Mouse (Mus musculus) kidney, postnatal 36 days (tissue): ENCODE results near the gene Spats2l.

Experiments
- DNase-seq, 2 experiments: peaks; one replicate each; pipeline ENCODE4 v3.0.0; 2021 to 2022; ENCODE audit warnings: mixed read lengths in 2 of 2

Spats2l gene

GRCm38 (mm10) chr1:57826245-57826644 is 52.3 kb downstream of the Spats2l start:
- DNase-seq, result no peak

GRCm38 (mm10) chr1:57833145-57833544 is 59.2 kb downstream of the Spats2l start:
- DNase-seq, result no peak

DNA sequence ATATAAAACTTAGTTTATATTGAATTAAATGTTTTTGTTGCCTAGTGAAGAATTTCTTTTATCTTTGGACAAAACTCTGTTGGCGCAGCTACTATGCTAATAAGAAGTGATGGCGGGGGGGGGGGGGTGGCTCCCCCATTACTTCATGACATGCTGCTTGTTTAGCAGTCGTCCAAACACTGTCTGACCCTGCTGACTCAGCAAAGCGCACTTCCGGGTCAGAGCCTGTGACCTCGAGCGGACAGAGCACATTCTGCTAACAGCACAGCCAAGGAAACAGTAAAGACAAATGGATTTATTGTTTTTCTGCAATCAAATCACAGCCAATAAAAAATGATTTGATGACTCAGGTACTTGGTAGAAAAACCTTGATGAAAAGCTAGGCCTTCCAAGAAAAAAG is 61.2 kb downstream of the Spats2l start:
- peak; percentile 27 to 69 for DNase-seq

DNA sequence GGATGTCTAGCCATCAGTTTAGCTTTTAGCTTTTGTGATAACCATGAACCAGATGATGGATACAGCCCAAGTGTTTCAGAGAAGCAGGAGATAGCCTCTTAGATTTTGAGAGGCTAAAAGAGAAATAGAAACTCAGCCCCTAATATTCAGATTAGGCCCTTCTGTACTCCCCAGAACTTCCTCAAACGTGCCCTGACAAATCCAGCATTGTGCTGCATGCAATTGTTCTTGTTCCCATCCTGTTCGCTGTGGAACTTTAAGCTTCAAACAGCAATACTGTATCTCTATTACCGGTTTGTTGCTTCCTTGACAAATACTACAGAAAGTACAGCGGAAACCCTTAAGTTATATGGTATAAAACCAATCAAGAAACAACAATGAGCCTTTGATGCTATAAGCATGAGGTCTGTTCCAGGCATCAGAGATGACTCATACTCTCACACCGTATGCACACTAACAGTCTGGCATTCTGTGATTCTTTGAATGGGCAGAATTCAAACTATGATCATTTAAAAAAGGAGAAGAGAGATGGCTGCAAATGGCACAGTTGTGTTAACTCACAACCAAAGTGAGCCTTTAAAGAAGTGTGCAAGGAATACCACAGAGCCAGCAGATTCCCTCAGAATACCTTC is 62.8 kb downstream of the Spats2l start:
- no peak for DNase-seq

GRCm38 (mm10) chr1:57839863-57840262 is 65.9 kb downstream of the Spats2l start:
- no peak for DNase-seq

DNA sequence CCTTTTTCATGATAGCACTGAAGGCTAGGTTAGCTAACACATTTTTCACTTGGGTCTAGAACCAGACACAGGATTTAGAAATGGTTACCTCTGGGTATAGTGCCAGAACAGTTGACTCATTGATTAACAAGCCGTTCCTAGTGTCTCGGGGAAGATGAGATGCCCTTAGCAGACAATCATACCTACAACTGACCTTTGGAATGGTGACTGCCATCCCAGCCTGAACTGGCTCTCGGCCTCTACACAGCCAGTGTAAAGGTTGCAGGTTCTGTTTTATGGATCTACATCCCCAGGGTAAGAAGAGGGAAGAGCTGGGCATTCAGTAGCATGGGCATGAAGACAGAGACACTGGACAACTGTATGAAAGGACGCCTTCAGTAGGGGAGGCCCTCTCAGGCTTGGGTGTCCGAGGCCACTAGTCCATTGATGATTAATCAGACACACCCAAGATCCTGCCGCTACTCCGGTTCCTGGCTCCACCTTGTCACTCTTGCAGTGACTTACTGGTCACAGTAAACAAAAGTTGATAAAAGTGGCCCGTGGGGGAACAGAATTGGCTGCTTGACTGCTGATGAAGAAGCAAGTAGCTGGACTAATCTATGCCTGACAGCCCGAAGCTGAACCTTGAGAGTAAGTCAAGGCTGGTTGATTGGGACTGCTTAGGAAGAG is 71.2 kb downstream of the Spats2l start:
- peak in 1 of 2 experiments; percentile 4 for DNase-seq

GRCm38 (mm10) chr1:57846856-57847698 is 73.1 kb downstream of the Spats2l start:
- DNase-seq, result no peak

GRCm38 (mm10) chr1:57849087-57849486 is 75.1 kb downstream of the Spats2l start:
- no peak for DNase-seq

GRCm38 (mm10) chr1:57849916-57850315 is 76.0 kb downstream of the Spats2l start:
- peak; percentile 38 to 74 for DNase-seq

GRCm38 (mm10) chr1:57851871-57852270 is 77.9 kb downstream of the Spats2l start:
- DNase-seq, result no peak

DNA sequence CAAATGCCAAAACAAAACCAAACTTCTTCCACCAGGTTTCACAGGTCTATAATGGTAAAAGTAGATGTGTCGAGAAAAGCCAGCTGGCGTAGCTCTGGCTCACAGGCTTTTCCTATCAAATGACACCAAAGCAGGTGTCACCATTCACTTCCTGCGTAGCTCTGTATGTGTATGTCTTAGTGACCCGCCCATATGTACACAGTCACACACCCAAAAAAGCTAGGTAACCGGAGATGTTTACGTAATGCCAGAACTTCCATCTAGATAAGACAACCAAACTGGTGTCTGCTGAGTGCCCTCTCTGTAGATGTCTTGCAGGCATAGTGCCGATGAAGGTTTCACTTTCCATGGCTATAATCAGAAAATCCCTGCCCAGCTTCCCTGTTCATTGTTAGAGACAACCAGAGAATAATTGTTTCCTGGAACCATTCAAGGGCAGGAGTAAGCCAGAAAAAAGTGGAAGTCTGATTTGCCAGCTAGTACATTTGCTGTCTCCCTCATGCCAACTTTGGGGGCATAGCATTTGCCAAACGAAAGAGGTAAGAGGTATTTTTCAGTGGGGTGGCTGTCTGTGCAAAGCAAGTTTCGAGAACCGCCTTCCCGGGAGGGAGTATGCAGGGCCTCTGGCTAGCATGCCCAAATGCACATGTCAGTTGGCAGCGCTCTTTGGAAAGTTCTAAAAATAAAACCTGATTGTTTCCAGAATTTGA is 78.8 kb downstream of the Spats2l start:
- DNase-seq, result peak; percentile 16 to 41

GRCm38 (mm10) chr1:57857799-57858198 is 83.8 kb downstream of the Spats2l start:
- no peak for DNase-seq

DNA sequence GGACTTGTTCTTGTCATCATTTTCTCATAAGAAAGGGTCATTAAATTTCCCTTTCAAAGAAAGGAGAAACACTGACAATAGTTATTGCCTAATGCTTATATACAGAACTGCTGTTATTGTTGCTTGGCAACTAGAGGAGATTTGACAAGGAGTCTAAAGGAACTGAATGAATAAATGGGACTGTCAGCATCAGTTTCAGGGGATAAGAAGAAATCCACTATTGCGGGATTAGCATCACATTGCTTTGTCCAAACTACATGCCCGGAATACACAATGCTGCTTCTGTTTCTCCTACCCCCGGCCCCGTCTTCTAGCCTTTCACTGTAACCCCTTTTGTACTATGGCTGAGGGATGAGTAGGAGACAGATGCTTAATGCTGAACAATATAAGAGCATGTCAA is 88.1 kb downstream of the Spats2l start:
- no peak for DNase-seq

DNA sequence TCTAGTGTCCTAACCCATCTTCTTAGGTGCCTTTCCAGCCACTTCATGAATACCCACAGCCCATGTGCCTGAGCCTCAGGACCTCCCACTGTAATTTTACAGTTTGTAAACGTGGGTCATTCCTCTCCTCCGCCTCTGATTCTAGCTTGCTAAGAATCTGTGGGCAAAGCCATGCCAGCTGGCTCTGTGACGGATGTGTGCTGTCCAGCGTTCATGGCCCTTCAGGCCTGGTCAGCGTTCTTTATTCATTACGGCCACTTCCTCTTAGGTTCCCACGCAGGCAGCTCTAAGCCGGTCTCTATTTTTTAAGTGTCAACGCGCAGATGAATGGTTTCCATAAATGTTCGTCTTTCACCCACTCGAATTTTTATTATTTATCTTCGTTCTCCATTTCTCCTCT is 94.7 kb downstream of the Spats2l start:
- DNase-seq, result no peak

DNA sequence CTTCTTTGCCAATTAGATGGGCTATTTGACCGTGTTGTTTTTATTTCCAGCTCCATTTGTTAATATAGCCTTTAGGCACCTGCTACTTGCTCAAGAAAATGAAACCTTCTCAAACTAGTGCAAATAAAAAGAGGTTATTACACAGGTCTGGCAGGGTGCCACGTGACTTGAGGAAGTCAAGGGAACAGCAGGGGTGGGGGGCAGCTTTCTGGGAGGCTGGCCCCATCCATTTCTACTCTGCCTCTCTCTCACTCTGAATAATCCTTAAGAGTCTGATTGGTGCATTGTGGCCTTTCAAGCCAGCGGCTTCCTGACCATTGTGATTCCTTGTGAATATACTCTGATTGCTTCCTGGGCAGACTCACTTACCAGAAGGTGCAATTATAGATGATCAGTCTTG is 98.0 kb downstream of the Spats2l start:
- peak in 1 of 2 experiments; percentile 34 for DNase-seq

GRCm38 (mm10) chr1:57873996-57874395 is 100.0 kb downstream of the Spats2l start:
- DNase-seq, result no peak

DNA sequence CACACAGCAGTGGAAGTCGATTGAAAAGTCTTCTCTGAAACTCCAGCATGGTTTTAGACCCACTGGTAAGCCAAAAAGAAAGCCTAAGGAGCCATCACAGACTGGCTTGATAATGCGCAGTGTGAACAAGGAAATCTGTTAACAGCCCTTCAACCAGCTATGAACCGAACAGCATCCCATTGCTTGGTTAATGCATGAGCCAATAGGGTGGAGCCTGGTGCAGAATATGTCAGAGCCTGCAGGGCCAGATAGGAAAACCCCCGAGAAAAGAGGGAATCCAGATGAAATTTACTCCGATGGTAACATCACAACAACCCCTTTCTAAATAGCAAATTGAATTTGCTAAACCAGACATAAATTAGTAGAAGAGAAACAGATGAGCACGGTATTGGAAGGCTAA is 101.1 kb downstream of the Spats2l start:
- no peak for DNase-seq

DNA sequence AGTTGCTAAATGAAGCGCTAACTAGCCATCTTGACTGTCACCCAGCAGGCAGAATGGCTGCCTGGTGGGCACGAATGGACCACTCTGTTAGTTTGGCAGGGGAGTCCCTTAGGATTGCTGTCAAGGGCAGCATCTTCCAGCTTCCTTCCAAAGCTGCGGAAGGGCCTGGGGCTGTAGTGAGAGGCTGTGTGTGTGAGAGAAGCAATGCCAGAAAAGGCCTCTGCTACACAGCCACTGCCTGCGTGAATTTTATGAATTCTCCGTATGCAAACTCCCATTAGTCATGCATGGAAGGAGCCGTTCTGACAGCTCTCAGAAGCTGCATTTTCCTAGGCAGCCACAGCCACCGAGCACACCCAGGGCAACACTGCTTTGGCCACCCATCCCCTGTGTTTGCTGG is 101.5 kb downstream of the Spats2l start:
- peak in 1 of 2 experiments; percentile 12 for DNase-seq

DNA sequence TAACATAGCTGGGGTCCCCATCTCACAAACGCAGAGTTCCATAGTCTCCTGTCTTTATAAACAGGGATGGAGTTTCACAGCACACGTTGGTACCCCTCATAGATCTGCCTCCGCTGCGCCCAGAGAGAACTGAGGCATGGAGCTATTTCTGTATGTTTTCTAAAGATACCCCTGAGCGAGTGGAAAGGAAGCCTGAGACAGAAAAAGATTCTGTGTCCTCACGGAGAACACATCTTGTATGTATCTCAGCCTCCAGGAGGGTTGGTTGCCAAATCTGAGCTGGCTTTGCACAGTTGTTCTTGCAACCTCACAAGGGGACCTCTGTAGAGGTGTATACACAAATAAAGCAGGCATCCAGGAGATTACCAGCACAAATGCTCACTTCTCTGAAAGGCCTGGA is 105.0 kb downstream of the Spats2l start:
- DNase-seq, result no peak

DNA sequence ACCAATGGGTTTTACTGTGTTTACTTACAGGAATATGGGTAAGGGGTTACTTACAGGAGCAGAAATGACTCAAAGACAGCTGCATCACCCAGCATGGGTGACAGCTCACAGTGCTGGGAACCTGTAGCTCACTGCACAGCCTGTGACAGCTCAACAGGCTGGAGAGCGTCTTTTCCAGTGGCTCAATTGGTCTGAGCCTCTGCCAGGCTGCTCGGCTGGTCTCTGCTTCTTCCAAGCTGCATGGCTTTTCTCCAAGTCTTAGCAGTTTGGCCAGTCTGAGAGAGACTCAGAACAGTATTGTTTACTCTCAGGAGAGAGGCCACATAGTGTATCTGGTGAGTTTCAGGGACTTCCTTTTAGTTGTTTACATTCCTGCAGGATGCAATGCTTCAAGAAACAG is 110.9 kb downstream of the Spats2l start:
- no peak for DNase-seq

DNA sequence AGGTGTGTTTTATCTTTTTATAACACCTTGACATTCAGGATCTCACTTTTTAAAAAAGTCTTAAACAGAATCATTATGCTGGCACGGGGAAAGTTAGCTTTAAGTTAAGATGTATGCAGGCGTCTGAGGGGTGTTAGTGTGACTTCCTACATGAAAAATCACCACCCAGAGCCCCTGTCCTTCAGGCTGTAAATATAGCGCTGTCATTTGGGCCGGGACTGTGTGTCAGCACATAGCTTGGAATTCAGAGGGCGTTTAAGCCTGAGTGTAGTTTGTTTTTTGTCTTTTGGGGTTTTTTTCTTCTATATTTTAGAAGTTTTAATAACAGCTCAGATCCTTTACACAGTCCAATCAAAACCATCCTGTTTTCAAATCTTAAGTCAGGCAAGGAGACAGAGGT is 115.8 kb downstream of the Spats2l start:
- DNase-seq, result no peak

DNA sequence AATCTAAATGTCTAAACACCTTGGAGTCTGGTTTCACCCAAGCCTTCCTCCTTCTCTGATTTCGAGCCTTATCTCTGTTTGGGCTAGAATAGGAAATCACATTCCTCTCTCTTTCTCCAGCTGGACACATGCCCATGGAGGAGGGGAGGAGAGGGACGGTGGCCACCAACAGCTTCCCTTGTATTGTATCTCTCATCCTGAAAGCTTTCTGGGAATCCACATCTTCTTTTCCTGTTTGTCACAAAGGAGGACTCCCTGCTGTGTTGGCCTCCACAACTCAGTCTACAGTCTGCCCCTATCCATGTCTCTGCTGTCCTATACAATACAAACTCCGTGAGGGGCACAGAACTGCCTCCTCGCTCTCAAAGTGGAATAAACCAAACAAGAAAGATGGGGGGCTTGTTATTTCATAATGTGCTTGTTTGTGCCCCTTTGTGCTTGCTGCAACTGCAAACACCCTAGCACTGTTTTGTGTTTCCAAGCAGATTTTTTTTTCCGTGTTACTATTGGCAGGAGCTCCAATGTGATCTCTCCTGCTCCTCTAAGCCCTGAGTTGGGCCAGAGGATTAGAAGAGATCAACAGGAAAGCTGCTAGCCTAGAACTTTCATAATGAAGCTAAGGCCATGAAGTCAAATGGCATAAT is 116.4 kb downstream of the Spats2l start:
- peak; percentile 37 to 58 for DNase-seq

GRCm38 (mm10) chr1:57890903-57891267 is 116.9 kb downstream of the Spats2l start:
- DNase-seq, result no peak
